Mouse (Mus musculus): ENCODE measurements around the gene Vamp8. TPM values are rescaled to one million over a fixed set of nuclear protein-coding genes. Genes with fewer than 3 reads are reported as not detected.

Gene Vamp8
- total RNA-seq, 2 experiments from 2014 or later: 104 to 156 TPM

DNA sequence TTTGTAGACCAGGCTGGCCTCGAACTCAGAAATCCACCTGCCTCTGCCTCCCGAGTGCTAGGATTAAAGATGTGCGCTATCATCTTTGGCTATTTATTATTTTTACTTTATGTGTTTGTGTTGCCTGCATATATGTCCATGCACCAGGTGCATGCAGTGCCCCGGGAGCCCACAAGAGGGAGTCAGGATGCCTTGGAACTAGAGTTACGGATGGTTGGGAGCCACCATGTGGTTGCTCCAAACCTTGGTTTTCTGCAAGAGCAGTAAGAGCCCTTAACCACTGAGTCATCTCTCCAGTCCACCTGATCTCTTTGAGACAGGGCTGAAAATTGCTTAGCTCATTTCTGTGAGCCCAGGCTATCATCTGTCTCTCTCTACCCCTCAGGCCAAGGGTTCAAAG is 16.6 kb upstream of the Vamp8 start:
- DNase-seq: peak; percentile 85 to 90

DNA sequence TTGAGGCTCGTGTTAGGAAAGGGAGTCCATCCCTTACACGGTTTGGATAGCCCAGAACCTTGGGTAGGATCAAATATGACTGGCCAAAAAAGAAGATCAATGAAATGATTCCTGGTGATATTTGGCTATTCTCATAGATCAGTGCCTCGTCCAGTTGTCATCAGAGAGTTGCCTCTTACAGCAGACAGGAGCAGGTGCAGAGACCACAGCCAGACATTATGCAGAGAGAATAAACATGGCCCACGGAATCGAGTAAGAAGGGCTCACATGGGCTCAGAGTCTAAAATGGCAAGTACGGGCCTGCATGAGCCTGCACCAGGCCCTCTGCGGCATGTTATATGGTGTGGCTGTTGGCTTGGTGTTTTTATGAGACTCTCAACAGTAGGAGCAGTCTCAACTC is 14.9 kb upstream of the Vamp8 start:
- no peak for DNase-seq

DNA sequence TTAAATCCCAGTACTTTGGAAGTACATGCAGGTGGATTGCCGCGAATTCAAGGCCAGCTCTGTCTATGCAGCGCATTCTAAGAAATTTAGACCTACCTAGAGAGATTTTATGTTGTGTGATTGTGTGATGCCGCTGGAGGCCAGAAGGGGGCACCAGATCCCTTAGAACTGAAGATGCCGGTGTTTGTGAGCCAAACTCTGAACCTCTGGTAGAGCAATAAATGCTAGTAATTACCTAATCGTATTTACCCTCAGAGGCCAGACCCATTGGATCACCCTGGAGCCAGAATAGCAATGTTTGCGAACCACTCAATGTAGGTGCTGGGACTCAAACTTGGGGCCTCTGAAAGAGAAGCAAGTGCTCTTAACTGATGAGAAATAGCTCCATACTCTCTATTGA is 11.4 kb upstream of the Vamp8 start:
- peak; percentile 80 to 82 for DNase-seq

DNA sequence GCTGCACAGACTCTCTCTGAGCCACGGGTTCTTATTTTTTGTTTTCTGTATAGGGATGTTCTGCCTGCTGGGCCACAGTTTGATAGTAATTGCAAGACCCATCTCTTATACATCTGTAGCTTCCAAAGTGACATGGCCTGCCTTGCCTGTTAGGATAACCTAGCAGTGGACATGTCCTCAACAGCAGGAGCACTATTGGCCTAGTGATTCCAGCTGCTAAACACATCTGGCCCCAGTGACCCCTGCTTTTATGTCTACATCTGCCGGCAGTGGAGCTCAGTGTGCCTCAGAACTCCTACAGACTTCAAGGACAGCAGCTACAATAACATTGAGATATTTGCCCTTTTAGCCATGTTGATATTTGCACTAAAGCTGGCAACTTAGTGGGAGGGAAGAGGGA is 9.5 kb upstream of the Vamp8 start:
- DNase-seq: no peak

DNA sequence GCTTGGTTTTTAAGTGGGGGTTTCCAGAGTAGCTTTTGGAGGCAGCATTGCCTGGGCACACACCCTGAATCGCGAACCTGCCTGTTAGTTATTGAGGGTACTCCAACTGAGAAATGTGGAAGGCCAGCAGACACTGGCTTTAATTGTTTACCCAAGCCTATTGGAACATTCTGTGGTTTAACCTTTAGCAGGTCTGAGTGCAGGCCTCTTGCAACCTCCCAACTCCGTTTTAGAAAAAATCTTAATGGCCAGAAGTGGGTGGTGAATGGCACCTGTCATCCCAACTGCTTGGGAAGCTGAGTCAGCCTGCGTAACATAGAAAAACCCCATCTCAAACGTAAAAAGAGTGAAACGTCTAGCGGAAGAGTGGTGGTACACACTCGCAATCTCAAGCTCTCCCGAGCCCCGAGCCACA is 6.3 kb upstream of the Vamp8 start:
- DNase-seq: no peak

- no peak for DNase-seq
Measured at GRCm38 (mm10) chr6:72392341-72392740, 1.8 kb upstream of the Vamp8 start.

DNA sequence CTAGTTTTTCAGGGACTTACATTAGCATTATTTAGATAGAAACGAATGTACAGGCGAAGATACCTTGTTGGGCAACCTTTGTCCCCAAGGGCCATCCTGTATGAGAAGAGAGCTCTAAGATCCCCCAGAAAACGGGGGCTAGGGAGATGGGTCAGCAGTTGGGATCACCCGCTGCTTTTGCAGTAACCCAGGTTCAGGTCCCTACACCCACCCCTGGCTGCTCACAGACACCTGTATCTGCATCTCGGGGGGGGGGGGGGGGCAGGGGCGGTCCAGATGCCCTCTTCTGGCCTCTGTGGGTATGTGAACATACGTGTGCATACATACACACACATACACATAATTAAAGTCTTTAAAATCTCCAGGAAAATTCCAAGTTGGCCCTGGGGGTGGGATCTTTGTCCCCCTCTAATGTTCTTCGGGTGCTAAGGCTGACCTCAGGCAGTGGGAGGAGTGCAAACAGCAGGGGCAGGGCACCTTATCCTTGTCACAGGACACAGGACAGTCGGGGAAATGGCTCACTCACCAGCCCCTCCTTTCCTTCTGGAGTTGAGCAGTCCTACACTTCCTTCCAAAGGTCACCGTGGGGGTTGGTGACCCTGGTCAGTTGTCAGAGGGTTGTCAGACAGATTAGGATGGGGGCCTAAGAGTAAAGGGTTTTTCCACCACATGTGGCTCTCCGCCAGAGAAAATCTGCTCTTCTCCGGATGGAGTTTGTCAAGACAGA is 455 bp upstream of the Vamp8 start:
- DNase-seq: peak; percentile 83 to 88

DNA sequence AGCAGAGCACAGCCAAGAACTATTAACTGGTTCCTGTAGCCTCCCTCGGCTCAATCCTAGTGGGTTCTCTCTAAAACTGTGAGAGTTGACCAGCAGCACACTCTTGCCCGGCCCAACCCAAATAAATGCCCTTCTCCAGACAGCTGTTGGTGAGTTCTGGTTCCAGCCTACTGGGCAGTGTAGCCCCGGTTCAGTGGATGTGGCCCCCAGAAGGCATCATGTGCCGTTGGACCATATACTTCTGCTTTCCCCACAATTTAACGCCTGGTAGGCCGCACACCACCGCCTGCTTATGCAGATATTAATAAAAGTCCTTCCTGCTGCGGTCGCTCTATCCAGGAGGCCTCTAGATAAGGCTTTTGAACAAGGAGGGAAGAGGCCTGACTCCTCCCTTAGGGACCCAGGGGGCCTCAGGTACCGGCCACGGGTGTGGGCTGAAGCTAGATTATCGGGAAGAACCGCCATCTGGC is 997 bp downstream of the Vamp8 start:
- peak in 1 of 2 experiments; percentile 27 for DNase-seq

DNA sequence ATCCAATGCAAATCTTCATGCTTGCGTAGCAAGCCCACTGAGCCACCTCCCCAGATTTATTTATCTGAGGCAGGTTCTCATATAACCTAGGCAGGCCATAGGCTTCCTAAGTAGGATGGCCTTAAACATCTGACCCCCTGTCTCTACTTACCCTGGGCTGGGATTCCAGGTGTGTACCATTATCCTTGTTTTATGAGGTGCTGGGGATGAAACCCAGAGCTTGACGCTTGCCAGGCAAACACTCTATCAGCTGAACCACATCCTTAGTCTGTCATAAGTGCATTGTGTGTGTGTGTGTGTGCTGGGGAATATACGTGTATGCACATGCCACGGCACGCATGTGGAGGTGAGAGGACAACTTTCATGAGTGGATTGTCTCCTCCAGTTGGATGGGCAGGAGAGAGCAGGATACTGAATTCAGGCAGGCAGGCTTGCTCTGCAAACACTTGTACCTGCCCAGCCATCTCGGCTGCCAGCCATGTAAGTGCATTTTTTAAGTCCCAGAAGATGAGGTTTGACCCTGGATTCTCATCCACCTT is 1.6 kb downstream of the Vamp8 start:
- DNase-seq: no peak

- no peak for DNase-seq
Measured at GRCm38 (mm10) chr6:72388266-72388665, 2.2 kb downstream of the Vamp8 start.

DNA sequence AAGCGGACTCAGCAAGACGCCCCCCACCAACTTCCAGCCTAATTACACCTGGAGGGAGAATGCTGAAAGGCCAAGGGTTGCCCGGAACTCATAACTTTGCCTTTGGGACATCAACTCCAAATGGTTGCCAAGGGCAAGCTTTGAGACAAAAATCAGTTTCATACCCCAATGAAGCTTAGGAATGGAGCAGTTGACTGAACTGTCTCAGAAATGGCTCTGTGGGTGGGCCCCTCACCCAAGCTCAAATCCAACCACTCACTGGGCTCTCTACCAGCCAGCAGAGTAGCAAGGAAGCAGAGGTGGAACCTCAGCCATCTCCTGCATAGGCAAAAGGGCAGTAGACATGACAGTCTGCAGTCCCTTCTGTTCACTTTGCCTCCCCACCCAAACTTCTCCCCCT is 2.7 kb downstream of the Vamp8 start:
- no peak for DNase-seq

DNA sequence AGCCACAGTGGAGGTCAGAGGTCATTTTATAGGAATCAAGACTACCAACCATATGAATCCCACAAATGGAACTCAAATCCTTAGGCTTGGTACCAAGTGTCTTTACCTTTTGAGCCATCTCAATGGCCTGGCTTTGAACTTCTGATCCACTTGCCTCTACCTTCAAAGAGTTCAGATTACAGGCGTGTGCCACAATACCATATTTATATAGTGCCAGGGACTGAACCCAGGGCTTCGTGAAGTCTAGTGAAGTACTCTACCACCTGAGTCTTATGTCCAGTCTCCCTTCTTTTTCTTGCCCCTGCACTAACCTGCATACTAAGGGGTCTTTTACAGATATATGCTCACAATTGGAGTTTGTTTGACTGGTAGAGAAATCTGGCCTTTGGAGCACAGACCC is 3.9 kb downstream of the Vamp8 start:
- no peak for DNase-seq

DNA sequence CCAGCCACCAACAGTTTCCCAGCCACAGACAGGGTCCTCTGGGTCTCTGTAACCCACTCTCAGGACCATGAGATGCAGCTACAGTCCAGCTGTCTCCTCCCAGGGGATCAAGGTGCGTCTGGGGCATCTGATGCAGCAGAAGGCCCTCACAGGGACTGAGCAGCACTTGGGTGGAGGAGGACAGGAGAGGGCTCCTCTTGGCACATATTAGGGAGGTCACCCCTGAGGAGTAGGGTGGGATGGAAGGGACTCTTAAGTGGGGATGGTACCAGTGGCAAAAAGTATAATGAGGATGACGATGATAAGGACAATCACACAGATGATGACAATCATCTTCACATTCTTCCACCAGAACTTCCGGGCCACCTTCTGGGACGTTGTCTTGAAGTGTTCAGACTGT is 5.2 kb downstream of the Vamp8 start:
- no peak for DNase-seq

GRCm38 (mm10) chr6:72383952-72384351 is 6.6 kb downstream of the Vamp8 start:
- no peak for DNase-seq

- no peak for DNase-seq
Measured at GRCm38 (mm10) chr6:72383142-72383820, 7.2 kb downstream of the Vamp8 start.

- no peak for DNase-seq
Measured at GRCm38 (mm10) chr6:72382494-72382893, 8.0 kb downstream of the Vamp8 start.

DNA sequence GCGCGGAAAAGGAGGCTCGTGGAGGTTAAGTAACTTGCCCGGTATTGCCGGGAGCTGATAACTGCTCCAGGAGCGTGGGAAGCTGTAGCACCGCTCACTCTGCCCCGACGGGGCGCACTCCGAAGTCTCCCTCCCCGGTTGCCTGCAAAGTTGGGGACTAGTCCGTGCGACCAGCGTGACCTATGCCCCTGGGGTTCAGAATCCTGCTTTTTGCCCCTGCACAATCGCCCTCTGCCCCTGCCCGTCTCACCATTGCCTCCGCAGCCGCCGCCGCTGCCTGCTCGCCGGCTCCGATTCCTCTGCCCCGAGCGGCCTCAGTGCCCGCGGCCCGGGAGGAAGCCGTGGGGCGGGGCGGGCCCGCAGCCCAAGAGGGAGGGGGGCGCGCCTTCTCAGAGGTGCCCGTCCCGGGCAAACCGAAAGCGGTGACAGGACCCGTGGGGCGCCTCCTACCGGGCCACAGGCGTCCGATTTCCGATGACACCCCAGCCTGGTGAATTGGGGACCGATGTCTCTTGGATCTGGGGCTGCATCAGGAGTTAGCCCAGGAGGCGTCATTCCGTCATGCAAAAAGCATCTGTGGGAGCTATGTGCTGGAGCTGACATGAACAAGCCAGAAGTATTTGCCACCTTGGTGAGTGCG is 10.3 kb downstream of the Vamp8 start, which contains the start of gene Vamp5:
Gene Vamp5, minus strand, starts transcription at position 338 of the 640 bp plus-strand sequence.
- peak; percentile 90 to 95 for DNase-seq

GRCm38 (mm10) chr6:72379377-72380130 is 10.9 kb downstream of the Vamp8 start:
- DNase-seq: no peak

DNA sequence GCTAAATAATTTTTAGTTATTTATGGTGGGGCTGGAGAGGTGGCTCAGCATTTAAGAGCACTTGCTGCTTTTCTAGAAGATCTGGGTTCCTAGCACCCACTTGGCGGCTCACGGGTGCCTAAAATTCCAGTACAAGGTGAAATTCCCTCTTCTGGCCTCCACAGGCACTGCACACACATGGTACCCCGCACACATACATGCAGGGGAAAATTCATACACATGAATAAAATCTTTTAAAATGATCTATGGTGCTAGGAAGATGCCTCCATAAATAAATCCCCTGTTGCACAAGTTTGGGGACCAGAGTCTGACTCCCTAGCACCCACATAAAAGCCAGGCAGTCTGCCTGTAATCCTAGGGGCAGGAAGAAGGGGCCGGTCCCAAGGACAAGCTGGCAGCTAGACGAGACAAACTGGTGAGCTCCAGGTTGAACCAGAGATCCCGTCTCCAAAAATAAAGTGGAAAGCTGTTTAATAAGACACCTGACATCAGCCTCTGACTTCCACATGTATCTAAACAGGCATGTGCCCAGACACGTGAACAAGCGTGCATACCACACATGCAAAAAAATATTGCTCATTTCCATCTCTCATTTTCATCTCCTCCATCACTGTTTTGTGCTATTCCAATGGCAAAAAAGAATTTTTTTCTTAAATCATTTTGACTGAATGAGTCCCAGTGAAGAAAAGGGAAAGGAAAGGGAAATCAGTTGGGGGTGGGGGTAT is 11.8 kb downstream of the Vamp8 start:
- no peak for DNase-seq

- no peak for DNase-seq
Measured at GRCm38 (mm10) chr6:72374820-72375563, 15.5 kb downstream of the Vamp8 start.

DNA sequence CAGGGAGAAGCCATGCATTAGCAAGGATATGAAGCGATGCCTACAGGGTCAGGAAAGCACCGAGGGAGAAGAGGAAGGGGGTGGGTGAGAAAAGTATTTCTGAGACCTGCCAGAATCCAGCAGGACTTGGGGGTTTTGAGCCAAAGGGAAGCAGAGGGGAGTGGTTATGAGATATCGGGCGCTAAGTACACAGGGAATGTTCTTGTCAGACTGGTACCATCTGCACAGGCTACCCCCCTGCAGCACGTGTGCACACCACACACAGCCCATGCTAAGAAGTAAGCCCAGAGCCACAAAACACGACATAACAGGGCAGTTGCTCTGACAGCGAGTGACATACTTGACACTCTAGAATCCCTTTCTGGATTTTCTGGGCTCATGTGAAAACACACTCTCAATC is 16.3 kb downstream of the Vamp8 start:
- DNase-seq: no peak
